Mouse (Mus musculus): Measurements from ENCODE around the gene Chil1.
A peak's percentile ranks its signal among the peaks of the same experiment; 100 is the strongest.

- TF ChIP-seq CTCF (conservative IDR thresholded peaks at IDR 0.05 in 1 of 2, IDR thresholded peaks at IDR 0.05 in 1 of 2; ENCODE audit: low read depth in 2 of 2, low read length in 2 of 2), result peak; percentile 12 to 82; a peak in 2 of 4 replicates
- TF ChIP-seq POLR2A (IDR thresholded peaks at IDR 0.05; ENCODE audit: low read depth, low read length), result peak; percentile 48
- TF ChIP-seq ELF1 (IDR thresholded peaks at IDR 0.05; ENCODE audit: low read depth, low read length), result peak; percentile 70
- no peak for TF ChIP-seq USF1 (IDR thresholded peaks at IDR 0.05; ENCODE audit: low read depth, low read length)
- TF ChIP-seq TCF12 (IDR thresholded peaks at IDR 0.05; ENCODE audit: low read depth, low read length), result no peak; the same call in 1 of the 2 replicates
- no peak for TF ChIP-seq CHD1 (IDR thresholded peaks at IDR 0.05; ENCODE audit: low read depth, low read length)
Observed at GRCm38 (mm10) chr1:134188989-134189729, 7.2 kb downstream of the Chil1 start.
